Comparison of ENCODE assay signal across 28 mouse cellular contexts in the genomic region with DNA sequence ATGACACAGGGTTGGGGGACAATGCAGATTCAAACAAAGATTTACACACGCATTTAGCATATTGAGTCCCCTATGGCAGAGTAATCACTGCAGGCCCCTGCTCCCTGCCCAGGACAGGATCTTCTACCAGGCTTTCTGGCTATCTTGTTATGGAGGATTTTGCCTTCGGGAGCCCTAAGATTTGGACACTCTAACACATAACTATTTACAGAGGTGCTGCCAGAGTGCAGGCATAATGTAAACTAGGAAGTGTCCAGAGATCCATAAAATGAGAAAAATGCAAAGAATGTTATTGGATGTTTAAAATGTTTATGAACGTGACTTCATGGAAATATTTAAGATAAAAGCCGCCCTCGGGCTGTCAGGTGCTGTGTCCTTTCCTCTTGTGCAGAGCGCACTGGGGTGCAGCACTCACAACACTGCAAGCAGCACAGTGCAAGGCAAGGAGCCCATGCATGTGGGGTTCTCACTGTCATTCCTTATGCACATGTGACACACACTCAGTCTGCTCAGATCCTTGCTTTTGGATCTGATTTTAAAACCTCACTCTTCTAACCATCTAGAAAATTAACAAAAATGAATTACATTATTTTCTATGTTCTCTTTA. TPM values are rescaled to one million over a fixed set of nuclear protein-coding genes. Genes with fewer than 3 reads are reported as not detected.
DNase-seq lines count a peak whose midpoint lies in the region; ATAC-seq and TF ChIP-seq lines count a peak whose summit lies in the region.
"Had no signal": no experiment of that assay in that cellular context is flagged by ENCODE, and none has a peak within 500 bp of the region (broad histone marks: within the 10 kb centered on the region; RNA-seq: fewer than 3 reads in every experiment).

No protein-coding gene starts in this region.

- peaks cover 16% of the 10 kb centered on the region for H3K4me1 ChIP-seq in limb, embryonic 12.5 days (replicated peaks)
- no peaks in the 10 kb centered on the region for H3K4me1 ChIP-seq in limb, embryonic 10.5 days
- 0 out of 2 replicates have a peak, but pooled peaks cover 2% of the 10 kb centered on the region for H3K4me1 ChIP-seq in lung, embryonic 16.5 days (replicated peaks; ENCODE audit: control insufficient read depth, insufficient read depth, low read length)
- H3K4me1 ChIP-seq in limb, embryonic 14.5 days (ENCODE audit: control insufficient read depth, insufficient read depth, low read length) = peaks cover 9% of the 10 kb centered on the region; the same call in 1 of the 2 replicates
- H3K4me1 ChIP-seq: embryonic facial prominence, embryonic 10.5 days had no signal

- TF ChIP-seq POLR2A in limb, embryonic 14.5 days (IDR thresholded peaks at IDR 0.05; ENCODE audit: borderline replicate concordance, extremely low read depth, insufficient read depth, insufficient read length) = no peak

- no peak overlapping the region for H3K9ac ChIP-seq in limb, embryonic 12.5 days (replicated peaks)
- H3K9ac ChIP-seq in lung, embryonic 16.5 days (ENCODE audit: low read length) = no peak overlapping the region
- H3K9ac ChIP-seq in limb, embryonic 14.5 days (ENCODE audit: low read depth, low read length, severe bottlenecking) = no peak overlapping the region
- H3K9ac ChIP-seq: embryonic facial prominence, embryonic 13.5 days; forebrain, postnatal 0 days; heart, embryonic 12.5 days; heart, embryonic 15.5 days; hindbrain, embryonic 14.5 days had no signal

- H3K27me3 ChIP-seq in limb, embryonic 12.5 days = no peaks in the 10 kb centered on the region
- H3K27me3 ChIP-seq in limb, embryonic 10.5 days (ENCODE audit: low read depth, poor library complexity, severe bottlenecking) = no peaks in the 10 kb centered on the region
- no peaks in the 10 kb centered on the region for H3K27me3 ChIP-seq in lung, embryonic 16.5 days (ENCODE audit: control insufficient read depth, insufficient read depth, low read depth, low read length)
- H3K27me3 ChIP-seq in limb, embryonic 14.5 days (ENCODE audit: control insufficient read depth, insufficient read depth, low read length) = no peaks in the 10 kb centered on the region
- H3K27me3 ChIP-seq: embryonic facial prominence, embryonic 13.5 days; heart, embryonic 12.5 days; heart, embryonic 15.5 days had no signal

- no peak for ATAC-seq in limb, embryonic 12.5 days (ENCODE audit: insufficient number of reproducible peaks, insufficient read depth, low FRiP score, low TSS enrichment, low read depth)
- peak; percentile 64 for ATAC-seq in lung, embryonic 16.5 days (ENCODE audit: low read depth)
- ATAC-seq in limb, embryonic 14.5 days (ENCODE audit: low FRiP score, low read depth) = peak; percentile 68
- ATAC-seq: CD4-positive, CD25-positive, alpha-beta regulatory T cell, adult 4 months; forebrain, embryonic 14.5 days; forebrain, postnatal 0 days; hindbrain, postnatal 0 days had no signal

- 69% methylated on average over 6 of the region's 6 CpGs for WGBS in limb, embryonic 12.5 days
- 86% methylated on average over 6 of the region's 6 CpGs for WGBS in limb, embryonic 10.5 days
- 27% methylated on average over 6 of the region's 6 CpGs for WGBS in lung, embryonic 16.5 days
- WGBS in limb, embryonic 14.5 days = 36% methylated on average over 6 of the region's 6 CpGs

- no peak for DNase-seq in limb, embryonic 10.5 days (ENCODE audit: low spot score)
- DNase-seq in lung, postnatal 14 days = no peak
- peak; percentile 28 for DNase-seq in limb, embryonic 14.5 days (ENCODE audit: low spot score)
- no peak for DNase-seq in spleen, postnatal 14 days (ENCODE audit: low spot score in 2 of 2)
- DNase-seq: adrenal gland, adult 2 months; adrenal gland, postnatal 14 days; cerebellum, adult 11-12 months; cerebellum, adult 8-10 months; cerebellum, postnatal 10 days; cerebellum, postnatal 36 days; embryo, embryonic 11 days; forebrain, postnatal 0 days; gastrocnemius, adult 2 months; gastrocnemius, postnatal 14 days; heart, adult 18-20 months; heart, postnatal 10 days; heart, postnatal 4 days had no signal

- no peak overlapping the region for H3K4me3 ChIP-seq in limb, embryonic 12.5 days (replicated peaks)
- no peak overlapping the region for H3K4me3 ChIP-seq in limb, embryonic 10.5 days
- H3K4me3 ChIP-seq in lung, embryonic 16.5 days (ENCODE audit: low read length) = no peak overlapping the region
- no peak overlapping the region for H3K4me3 ChIP-seq in limb, embryonic 14.5 days (replicated peaks; ENCODE audit: low read length)
- H3K4me3 ChIP-seq: embryonic facial prominence, embryonic 10.5 days; embryonic facial prominence, embryonic 13.5 days; erythroblast, embryonic 14.5 days; gastrocnemius, adult 2 months; heart, embryonic 12.5 days; heart, embryonic 15.5 days had no signal

- no peaks in the 10 kb centered on the region for H3K9me3 ChIP-seq in limb, embryonic 12.5 days
- H3K9me3 ChIP-seq in limb, embryonic 10.5 days (replicated peaks) = no peaks in the 10 kb centered on the region
- H3K9me3 ChIP-seq in lung, embryonic 16.5 days (ENCODE audit: control insufficient read depth, low read length) = no peaks in the 10 kb centered on the region
- no peaks in the 10 kb centered on the region for H3K9me3 ChIP-seq in limb, embryonic 14.5 days (ENCODE audit: control insufficient read depth, low read length)
- H3K9me3 ChIP-seq: embryonic facial prominence, embryonic 10.5 days; embryonic facial prominence, embryonic 13.5 days; heart, embryonic 12.5 days; heart, embryonic 15.5 days had no signal

- H3K36me3 ChIP-seq in limb, embryonic 12.5 days = 0 out of 2 replicates have a peak, but pooled peaks cover 8% of the 10 kb centered on the region
- H3K36me3 ChIP-seq in limb, embryonic 10.5 days = no peaks in the 10 kb centered on the region
- H3K36me3 ChIP-seq in lung, embryonic 16.5 days (ENCODE audit: control insufficient read depth, insufficient read depth, low read length) = no peaks in the 10 kb centered on the region
- H3K36me3 ChIP-seq in limb, embryonic 14.5 days (ENCODE audit: control insufficient read depth, insufficient read depth, low read length) = peaks cover 12% of the 10 kb centered on the region; the same call in 1 of the 2 replicates
- H3K36me3 ChIP-seq: heart, embryonic 15.5 days had no signal

- peak overlapping the region; percentile 2; the same call in 1 of the 2 replicates for H3K4me2 ChIP-seq in limb, embryonic 12.5 days
- no peak overlapping the region for H3K4me2 ChIP-seq in lung, embryonic 16.5 days (ENCODE audit: low read depth, low read length)
- no peak overlapping the region for H3K4me2 ChIP-seq in limb, embryonic 14.5 days (replicated peaks; ENCODE audit: low read depth, low read length, severe bottlenecking)
- H3K4me2 ChIP-seq: embryonic facial prominence, embryonic 13.5 days; heart, embryonic 12.5 days; heart, embryonic 15.5 days; hindbrain, embryonic 14.5 days had no signal

- no peak overlapping the region; the same call in 1 of the 2 replicates for H3K27ac ChIP-seq in limb, embryonic 12.5 days
- H3K27ac ChIP-seq in limb, embryonic 10.5 days = no peak overlapping the region
- H3K27ac ChIP-seq in lung, embryonic 16.5 days (ENCODE audit: low read length) = no peak overlapping the region
- peak overlapping the region; percentile 7; the same call in 1 of the 2 replicates for H3K27ac ChIP-seq in limb, embryonic 14.5 days (replicated peaks; ENCODE audit: low read depth, low read length)
- H3K27ac ChIP-seq: embryonic facial prominence, embryonic 10.5 days; embryonic facial prominence, embryonic 13.5 days; gastrocnemius, adult 2 months; heart, embryonic 15.5 days; hindbrain, embryonic 14.5 days; hindbrain, postnatal 0 days had no signal

RNA-seq across cellular contexts. Expression of a gene that starts 9.3 kb away (rescaled TPM):
- 3.5 and 4.8 TPM in 2 replicates for polyA plus RNA-seq in limb, embryonic 12.5 days (2016; fragmentation: Nextera tagmentation; extraction: Ambion mirVana)
- polyA plus RNA-seq in limb, embryonic 10.5 days (2016; fragmentation: Nextera tagmentation; extraction: Ambion mirVana) = 0.26 and 0.95 TPM in 2 replicates
- polyA plus RNA-seq in lung, embryonic 16.5 days (2015; fragmentation: Nextera tagmentation; extraction: Ambion mirVana) = 4.1 and 4.8 TPM in 2 replicates
- polyA plus RNA-seq in limb, embryonic 14.5 days (2012; rRNA removed) = 41.0 and 68.8 TPM in 2 replicates
- 6.9 and 8.1 TPM in 2 replicates for polyA plus RNA-seq in limb, embryonic 14.5 days (2014; fragmentation: Nextera tagmentation; extraction: Ambion mirVana)
- polyA plus RNA-seq: CD4-positive, CD25-positive, alpha-beta regulatory T cell, adult 4 months; erythroblast, embryonic 14.5 days had no signal

RNA-seq across cellular contexts. Expression of a gene that starts 56.2 kb away (rescaled TPM):
- 100 and 110 TPM in 2 replicates for polyA plus RNA-seq in limb, embryonic 12.5 days (2016; fragmentation: Nextera tagmentation; extraction: Ambion mirVana)
- polyA plus RNA-seq in limb, embryonic 10.5 days (2016; fragmentation: Nextera tagmentation; extraction: Ambion mirVana) = 115 and 132 TPM in 2 replicates
- polyA plus RNA-seq in lung, embryonic 16.5 days (2015; fragmentation: Nextera tagmentation; extraction: Ambion mirVana) = 93.8 and 101 TPM in 2 replicates
- polyA plus RNA-seq in limb, embryonic 14.5 days (2012; rRNA removed) = 38.2 and 44.0 TPM in 2 replicates
- 109 and 112 TPM in 2 replicates for polyA plus RNA-seq in limb, embryonic 14.5 days (2014; fragmentation: Nextera tagmentation; extraction: Ambion mirVana)
